Comparison of ENCODE assay signal across 8 mouse cellular contexts in genomic region chr16:38089447-38090170, GRCm38 (mm10). TPM values are rescaled to one million over a fixed set of nuclear protein-coding genes. Genes with fewer than 3 reads are reported as not detected.
DNase-seq lines count a peak whose midpoint lies in the region; ATAC-seq and TF ChIP-seq lines count a peak whose summit lies in the region.

No protein-coding gene starts in this region.

- DNase-seq in kidney, adult 11 months = no peak
- DNase-seq in MEL (ENCODE audit: low read depth, low spot score) = peak; percentile 76
- peak; percentile 88 for DNase-seq in embryonic facial prominence, embryonic 14.5 days (ENCODE audit: low spot score)
- DNase-seq in left cerebral cortex, postnatal 4 days = peak; percentile 64
- peak; percentile 82 for DNase-seq in midbrain, postnatal 0 days (ENCODE audit: low spot score)
- DNase-seq in urinary bladder, adult 18-20 months (ENCODE audit: low spot score in 2 of 2) = no peak
- DNase-seq in frontal cortex, postnatal 10 days (ENCODE audit: low spot score in 2 of 2) = no peak

- H3K27me3 ChIP-seq in kidney, embryonic 15.5 days = no peaks in the 10 kb centered on the region
- H3K27me3 ChIP-seq in MEL (ENCODE audit: control insufficient read depth in 1 of 2, insufficient read depth in 2 of 2, low read length in 2 of 2) = no peaks in the 10 kb centered on the region
- no peaks in the 10 kb centered on the region for H3K27me3 ChIP-seq in embryonic facial prominence, embryonic 14.5 days (replicated peaks; ENCODE audit: control insufficient read depth, insufficient read depth, low read length)
- H3K27me3 ChIP-seq in midbrain, postnatal 0 days (ENCODE audit: insufficient read depth, low read length) = no peaks in the 10 kb centered on the region

- intact Hi-C loops in left cerebral cortex, postnatal 4 days (cut with DNase I) = loop anchor here (5.0 kb wide), 3 partner anchors 92 to 112 kb away; no protein-coding TSS in a partner anchor

- H3K36me3 ChIP-seq in kidney, embryonic 15.5 days = 0 out of 2 replicates have a peak, but pooled peaks cover 4% of the 10 kb centered on the region
- H3K36me3 ChIP-seq in MEL (ENCODE audit: control insufficient read depth in 1 of 2, insufficient read depth in 2 of 2, low read length in 2 of 2) = peaks cover 0 to 31% of the 10 kb centered on the region in 2 experiments; a peak in 2 of 4 replicates
- H3K36me3 ChIP-seq in embryonic facial prominence, embryonic 14.5 days (ENCODE audit: control insufficient read depth, insufficient read depth, low read length) = 0 out of 2 replicates have a peak, but pooled peaks cover 5% of the 10 kb centered on the region
- no peaks in the 10 kb centered on the region for H3K36me3 ChIP-seq in midbrain, postnatal 0 days (ENCODE audit: insufficient read depth, low read length)

- peak overlapping the region; percentile 70 for H3K4me2 ChIP-seq in kidney, embryonic 15.5 days
- H3K4me2 ChIP-seq in embryonic facial prominence, embryonic 14.5 days (ENCODE audit: low read depth, low read length) = peak overlapping the region; percentile 73
- H3K4me2 ChIP-seq in midbrain, postnatal 0 days (ENCODE audit: low read depth, low read length, poor library complexity, severe bottlenecking) = peak overlapping the region; percentile 79

- WGBS in kidney, embryonic 15.5 days = 1% methylated on average over 67 of the region's 76 CpGs
- under 1% methylated on average over 36 of the region's 76 CpGs for WGBS in embryonic facial prominence, embryonic 14.5 days
- WGBS in midbrain, postnatal 0 days = under 1% methylated on average over 60 of the region's 76 CpGs

- TF ChIP-seq POLR2A in MEL (IDR thresholded peaks at IDR 0.05; ENCODE audit: control insufficient read depth in 1 of 2, insufficient read depth in 1 of 2, low read depth in 1 of 2, low read length in 2 of 2, poor library complexity in 1 of 2) = peak; percentile 58 to 80; a peak in 3 of 4 replicates

- no peak; the same call in 1 of the 2 replicates for ATAC-seq in kidney, embryonic 15.5 days (replicated peaks; ENCODE audit: low FRiP score)
- ATAC-seq in embryonic facial prominence, embryonic 14.5 days (ENCODE audit: low read depth) = peak; percentile 5
- peak; percentile 1; the same call in 1 of the 2 replicates for ATAC-seq in midbrain, postnatal 0 days (ENCODE audit: low FRiP score)

- TF ChIP-seq CTCF in MEL (IDR thresholded peaks at IDR 0.05 in 2 of 3, conservative IDR thresholded peaks at IDR 0.05 in 1 of 3; ENCODE audit: control insufficient read depth in 1 of 3, insufficient read depth in 1 of 3, low read depth in 2 of 3, low read length in 3 of 3, poor library complexity in 1 of 3, severe bottlenecking in 1 of 3) = no peak
- no peak for TF ChIP-seq CTCF in midbrain, postnatal 0 days (IDR thresholded peaks at IDR 0.05)

- H3K9ac ChIP-seq in kidney, embryonic 15.5 days = peak overlapping the region; percentile 98
- peak overlapping the region; percentile 95 for H3K9ac ChIP-seq in MEL (ENCODE audit: control insufficient read depth, low read depth, low read length, poor library complexity, severe bottlenecking)
- H3K9ac ChIP-seq in embryonic facial prominence, embryonic 14.5 days (ENCODE audit: low read depth, low read length) = peak overlapping the region; percentile 97
- H3K9ac ChIP-seq in midbrain, postnatal 0 days (replicated peaks; ENCODE audit: low read length, poor library complexity, severe bottlenecking) = peak overlapping the region; percentile 100

- H3K79me2 ChIP-seq in MEL (ENCODE audit: control insufficient read depth, insufficient read depth, low read length, poor library complexity) = peaks cover 47% of the 10 kb centered on the region

- TF ChIP-seq EP300 in MEL (IDR thresholded peaks at IDR 0.05; ENCODE audit: low read depth in 1 of 2, low read length in 2 of 2) = 0 out of 4 replicates have a peak, but pooled peaks of 1 of the 2 experiments have one; percentile 12

- H3K27ac ChIP-seq in kidney, embryonic 15.5 days = peak overlapping the region; percentile 100
- H3K27ac ChIP-seq in MEL (ENCODE audit: control insufficient read depth, low read depth, low read length) = peak overlapping the region; percentile 95
- peak overlapping the region; percentile 100 for H3K27ac ChIP-seq in embryonic facial prominence, embryonic 14.5 days (replicated peaks; ENCODE audit: low read depth, low read length)
- H3K27ac ChIP-seq in midbrain, postnatal 0 days (ENCODE audit: low read depth, low read length) = peak overlapping the region; percentile 99

- H3K4me3 ChIP-seq in kidney, embryonic 15.5 days (replicated peaks) = peak overlapping the region; percentile 98
- H3K4me3 ChIP-seq in MEL (ENCODE audit: control insufficient read depth in 1 of 2, insufficient read depth in 1 of 2, low read depth in 2 of 2, low read length in 2 of 2) = peak overlapping the region; percentile 98 to 100
- H3K4me3 ChIP-seq in embryonic facial prominence, embryonic 14.5 days (ENCODE audit: low read depth, low read length) = peak overlapping the region; percentile 93
- H3K4me3 ChIP-seq in midbrain, postnatal 0 days (ENCODE audit: low read depth, low read length) = peak overlapping the region; percentile 92

- H3K9me3 ChIP-seq in kidney, embryonic 15.5 days (replicated peaks) = no peaks in the 10 kb centered on the region
- H3K9me3 ChIP-seq in MEL (replicated peaks; ENCODE audit: insufficient read depth, low read length) = no peaks in the 10 kb centered on the region
- H3K9me3 ChIP-seq in embryonic facial prominence, embryonic 14.5 days (ENCODE audit: control insufficient read depth, low read length) = no peaks in the 10 kb centered on the region
- H3K9me3 ChIP-seq in midbrain, postnatal 0 days (ENCODE audit: low read length) = no peaks in the 10 kb centered on the region

- TF ChIP-seq RAD21 in MEL (IDR thresholded peaks at IDR 0.05; ENCODE audit: low read depth, low read length) = no peak

- peaks cover 28% of the 10 kb centered on the region for H3K4me1 ChIP-seq in kidney, embryonic 15.5 days
- H3K4me1 ChIP-seq in MEL (ENCODE audit: control insufficient read depth in 1 of 2, insufficient read depth in 2 of 2, low read length in 2 of 2) = peaks cover 10 to 15% of the 10 kb centered on the region in 2 experiments
- peaks cover 21% of the 10 kb centered on the region for H3K4me1 ChIP-seq in embryonic facial prominence, embryonic 14.5 days (ENCODE audit: control insufficient read depth, insufficient read depth, low read length)
- H3K4me1 ChIP-seq in midbrain, postnatal 0 days (ENCODE audit: insufficient read depth, low read length) = peaks cover 3% of the 10 kb centered on the region; the same call in 1 of the 2 replicates

TF ChIP-seq in MEL, 35 proteins besides CTCF, POLR2A, EP300 and RAD21 (continues in another document):
- TF ChIP-seq ZC3H11A (IDR thresholded peaks at IDR 0.05; ENCODE audit: low read depth, low read length) (no peak), MAFK (IDR thresholded peaks at IDR 0.05; ENCODE audit: borderline replicate concordance, low read depth, low read length) (no peak), MEF2A (IDR thresholded peaks at IDR 0.05; ENCODE audit: extremely low read depth, insufficient replicate concordance, low read depth, low read length, poor library complexity, severe bottlenecking) (no peak), HCFC1 (IDR thresholded peaks at IDR 0.05; ENCODE audit: low read depth, low read length) (0 out of 2 replicates have a peak, but pooled peaks have one; percentile 12), POLR2AphosphoS2 (IDR thresholded peaks at IDR 0.05; ENCODE audit: low read length) (0 out of 2 replicates have a peak, but pooled peaks have one; percentile 8), MYC (IDR thresholded peaks at IDR 0.05; ENCODE audit: low read depth, low read length) (peak; percentile 23; the same call in 1 of the 2 replicates), ETS1 (IDR thresholded peaks at IDR 0.05; ENCODE audit: low read depth, low read length) (no peak), ZKSCAN1 (IDR thresholded peaks at IDR 0.05; ENCODE audit: low read depth, low read length) (no peak), JUND (IDR thresholded peaks at IDR 0.05; ENCODE audit: low read depth, low read length) (no peak), MXI1 (IDR thresholded peaks at IDR 0.05; ENCODE audit: low read depth, low read length) (peak; percentile 64), MAX (IDR thresholded peaks at IDR 0.05; ENCODE audit: low read length) (0 out of 2 replicates have a peak, but pooled peaks have one; percentile 27), KAT2A (conservative IDR thresholded peaks at IDR 0.05; ENCODE audit: low read depth, low read length) (no peak; the same call in 1 of the 2 replicates), GABPA (IDR thresholded peaks at IDR 0.05; ENCODE audit: low read depth, low read length) (no peak), SIN3A (IDR thresholded peaks at IDR 0.05; ENCODE audit: low read length) (peak; percentile 76), BHLHE40 (IDR thresholded peaks at IDR 0.05; ENCODE audit: borderline replicate concordance, low read depth, low read length) (0 out of 2 replicates have a peak, but pooled peaks have one; percentile 41), MYB (IDR thresholded peaks at IDR 0.05; ENCODE audit: low read depth, low read length) (no peak), TBP (IDR thresholded peaks at IDR 0.05; ENCODE audit: low read depth, low read length) (no peak), GATA1 (IDR thresholded peaks at IDR 0.05; ENCODE audit: low read depth, low read length) (no peak), CHD2 (IDR thresholded peaks at IDR 0.05; ENCODE audit: low read length) (peak; percentile 57), USF2 (IDR thresholded peaks at IDR 0.05; ENCODE audit: borderline replicate concordance in 1 of 2, insufficient read depth in 1 of 2, low read depth in 1 of 2, low read length in 2 of 2) (no peak), USF1 (IDR thresholded peaks at IDR 0.05; ENCODE audit: low read depth, low read length) (no peak), SMC3 (IDR thresholded peaks at IDR 0.05; ENCODE audit: low read depth, low read length) (no peak), POLR2AphosphoS5 (IDR thresholded peaks at IDR 0.05; ENCODE audit: borderline replicate concordance, low read depth, low read length) (no peak), ELF1 (IDR thresholded peaks at IDR 0.05; ENCODE audit: low read depth, low read length) (no peak; the same call in 1 of the 2 replicates), MAZ (IDR thresholded peaks at IDR 0.05; ENCODE audit: low read depth, low read length) (no peak)

RNA-seq across cellular contexts. Expression of gene Gsk3b, which starts 0.8 kb away (rescaled TPM):
- 58.4 and 60.0 TPM in 2 replicates for polyA plus RNA-seq in kidney, embryonic 15.5 days (2015; fragmentation: Nextera tagmentation; extraction: Ambion mirVana)
- total RNA-seq in MEL (2012; rRNA removed) = 8.8 and 10.3 TPM in 2 replicates
- 10 to 100 TPM in 1 of 2 experiments, not detected in 1; 20.1 TPM for polyA plus RNA-seq in MEL (2012; ENCODE audit: insufficient read depth in 1 of 2, insufficient read length in 2 of 2, low read depth in 1 of 2, low replicate concordance in 2 of 2, missing spikeins in 1 of 2)
- polyA plus RNA-seq in embryonic facial prominence, embryonic 14.5 days (2014; fragmentation: Nextera tagmentation; extraction: Ambion mirVana) = 54.2 and 60.3 TPM in 2 replicates
- 100 to 1,000 TPM; 267 to 269 TPM for total RNA-seq in left cerebral cortex, postnatal 4 days (2021)
- total RNA-seq in midbrain, postnatal 0 days (2014; rRNA removed) = 116 and 148 TPM in 2 replicates
- polyA plus RNA-seq in midbrain, postnatal 0 days (2015; fragmentation: Nextera tagmentation; extraction: Ambion mirVana) = 135 and 150 TPM in 2 replicates

Comparison
In these comparisons a context has a peak if more than half of its experiments do, and no peak if none do; other contexts are left out.
1. DNase-seq: peak in MEL (single experiment), embryonic facial prominence, embryonic 14.5 days (single experiment), left cerebral cortex, postnatal 4 days (single experiment) and midbrain, postnatal 0 days (single experiment); none in kidney, adult 11 months (single experiment), urinary bladder, adult 18-20 months (0 of 2) and frontal cortex, postnatal 10 days (0 of 2).
2. Peak in every context shown above with its lines, with median percentiles within 50 percentile points of each other: H3K27ac ChIP-seq, H3K4me2 ChIP-seq, H3K4me3 ChIP-seq and H3K9ac ChIP-seq.